Mouse (Mus musculus) adrenal gland, postnatal 25 days (tissue): ENCODE measurements around the gene H2-Ab1. TPM values are rescaled to one million over a fixed set of nuclear protein-coding genes. Genes with fewer than 3 reads are reported as not detected.

Source experiments
- DNase-seq: peaks from one replicate; pipeline ENCODE4 v3.0.0; 2021; ENCODE audit warnings: mixed read lengths
- total RNA-seq: library from RNA; stranded (reverse); gene quantifications from 2 replicates; pipeline ENCODE4 v1.2.3, GENCODE M21; 2021

The H2-Ab1 gene
- total RNA-seq, 1 experiment from 2014 or later = 15.5 TPM

- DNase-seq = peak; percentile 46
Observed at GRCm38 (mm10) chr17:34285848-34286247, 28.4 kb downstream of the H2-Ab1 start.

DNA sequence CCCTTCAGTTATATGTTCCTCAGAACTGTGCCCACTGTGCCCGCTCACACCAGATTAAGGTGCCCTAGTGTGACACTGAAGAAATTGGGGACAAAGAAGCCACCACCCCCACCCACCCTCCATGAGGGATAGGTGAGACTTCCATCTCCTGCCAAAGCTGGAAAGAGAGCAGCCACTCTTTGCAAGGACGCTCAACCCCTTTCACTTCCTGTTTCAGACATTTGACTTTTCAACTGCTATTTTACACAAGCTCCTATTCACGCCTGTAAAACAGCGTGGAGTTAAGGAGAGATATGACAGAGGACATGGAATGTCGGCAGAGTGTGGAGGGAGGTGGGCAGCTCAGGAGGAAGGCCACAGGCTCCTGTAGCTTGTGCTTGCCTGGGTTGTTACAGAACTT is 29.0 kb downstream of the H2-Ab1 start:
- no peak for DNase-seq

- DNase-seq = no peak
Observed at GRCm38 (mm10) chr17:34286999-34287398, 29.5 kb downstream of the H2-Ab1 start.

- DNase-seq = peak; percentile 60
Observed at GRCm38 (mm10) chr17:34287648-34288047, 30.2 kb downstream of the H2-Ab1 start, which contains the start of gene H2-Aa. TSS of gene H2-Aa (minus strand) at chr17:34287823.

DNA sequence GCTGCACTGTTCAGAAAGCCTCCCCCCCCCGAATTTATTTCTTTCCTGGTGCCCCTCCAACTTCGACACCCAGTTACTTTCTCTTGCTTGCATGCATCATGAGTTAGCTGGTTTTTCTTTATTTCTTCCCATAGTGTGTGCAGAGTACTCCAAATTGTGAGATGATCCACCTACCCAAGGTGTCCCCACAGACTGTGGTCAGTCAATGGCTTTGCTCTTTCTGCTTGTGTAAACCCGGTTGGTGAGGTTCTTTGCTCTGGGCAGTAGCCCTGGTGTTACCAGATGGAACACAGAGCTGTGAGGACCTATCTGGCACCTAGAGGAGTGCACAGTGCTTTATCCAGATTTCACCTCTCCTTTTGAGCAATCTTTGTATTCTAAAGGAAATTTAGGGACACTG is 30.6 kb downstream of the H2-Ab1 start:
- DNase-seq = no peak

DNA sequence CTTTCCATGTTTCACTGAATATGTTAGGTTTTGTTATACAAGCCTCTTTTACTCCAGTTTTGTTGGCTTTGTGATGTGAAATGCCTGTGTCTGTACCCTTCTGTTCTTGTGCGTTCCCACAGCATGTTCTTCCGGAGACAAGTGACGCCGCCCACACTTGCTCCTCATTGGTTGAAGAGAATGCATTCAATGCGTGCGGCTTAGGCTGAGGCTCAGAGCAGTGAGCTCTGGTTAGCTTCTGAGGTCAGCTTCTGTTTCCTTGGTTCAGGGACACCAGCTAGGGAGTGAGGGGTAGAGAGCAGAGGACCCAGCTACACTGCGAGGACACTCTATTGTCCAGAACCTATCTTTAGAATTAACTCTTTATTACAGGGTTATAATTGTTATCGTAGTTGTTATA is 34.1 kb downstream of the H2-Ab1 start:
- DNase-seq = peak; percentile 70

DNA sequence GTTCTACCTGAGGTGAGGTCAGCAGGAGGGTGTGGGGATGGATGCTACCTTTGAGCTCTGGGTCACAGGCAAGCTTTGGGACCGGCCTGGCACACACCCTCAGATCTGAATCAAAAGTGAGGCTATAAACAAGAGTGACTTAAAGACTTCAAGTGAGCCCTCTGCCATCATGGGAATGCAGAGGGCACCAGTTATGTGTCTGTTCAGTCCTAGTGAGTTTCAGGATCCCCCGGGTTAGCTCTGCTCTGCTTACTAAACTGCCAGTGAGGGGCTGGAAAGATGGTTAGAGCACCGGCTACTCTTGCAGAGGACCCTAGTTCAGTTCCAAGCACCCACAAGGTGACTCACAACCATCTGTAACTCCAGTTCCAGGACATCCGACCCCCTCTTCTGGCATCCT is 35.1 kb downstream of the H2-Ab1 start:
- no peak for DNase-seq

DNA sequence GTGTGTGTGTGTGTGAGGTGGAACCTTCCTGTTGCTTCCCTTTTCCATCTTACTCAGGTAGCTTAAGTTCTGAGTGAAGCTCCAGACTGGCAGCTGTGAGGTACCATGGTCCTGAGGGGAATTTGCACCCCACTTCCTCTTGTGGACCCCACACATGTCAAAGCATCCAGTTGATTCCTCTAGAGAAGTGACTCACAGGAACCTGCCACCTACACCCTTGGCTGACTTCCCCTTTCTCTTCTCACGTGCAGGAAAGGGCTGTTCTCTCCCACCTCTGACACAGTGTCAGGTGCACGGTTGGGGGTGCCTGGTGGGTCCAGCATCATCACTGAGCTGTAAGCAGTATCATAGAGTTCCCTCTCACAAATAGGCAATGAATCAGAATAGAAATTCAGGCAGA is 36.0 kb downstream of the H2-Ab1 start:
- no peak for DNase-seq

DNA sequence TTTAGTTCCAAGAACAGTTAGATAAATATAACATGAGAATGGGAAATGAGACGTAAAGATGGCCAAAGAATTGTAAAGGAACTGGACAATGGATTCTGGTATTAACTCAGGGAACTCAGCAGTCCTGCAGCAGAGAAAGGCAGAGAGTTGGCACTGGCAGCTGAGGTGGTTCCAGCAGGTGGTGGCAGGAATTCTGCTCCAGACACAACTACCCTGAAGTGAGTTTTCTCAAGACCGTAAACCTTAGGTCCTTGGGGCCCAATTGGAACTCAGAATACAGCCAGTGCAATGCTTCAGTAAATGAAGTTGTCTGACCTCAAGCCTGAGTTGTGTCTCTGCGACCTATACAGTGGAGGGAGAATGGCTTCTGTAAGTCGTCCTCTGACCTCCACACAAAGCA is 36.8 kb downstream of the H2-Ab1 start:
- DNase-seq = no peak

DNA sequence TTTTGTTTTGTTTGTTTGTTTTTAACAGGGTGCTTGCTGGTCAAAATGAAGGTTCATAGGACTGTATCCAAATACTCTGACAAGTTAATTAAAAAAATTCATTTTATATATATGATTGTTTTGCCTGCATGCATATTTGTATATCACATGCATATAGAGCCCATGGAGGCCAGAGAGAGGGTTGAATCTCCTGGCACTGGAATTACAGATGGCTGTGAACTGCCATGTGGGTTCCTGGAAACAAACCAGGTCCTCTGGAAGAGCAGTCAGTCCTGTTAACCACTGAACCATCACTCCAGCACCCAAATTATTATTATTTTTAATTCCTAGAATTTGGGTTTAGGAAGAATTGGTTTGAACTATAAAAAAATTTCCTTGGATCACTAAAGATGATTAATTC is 37.8 kb downstream of the H2-Ab1 start:
- no peak for DNase-seq

DNA sequence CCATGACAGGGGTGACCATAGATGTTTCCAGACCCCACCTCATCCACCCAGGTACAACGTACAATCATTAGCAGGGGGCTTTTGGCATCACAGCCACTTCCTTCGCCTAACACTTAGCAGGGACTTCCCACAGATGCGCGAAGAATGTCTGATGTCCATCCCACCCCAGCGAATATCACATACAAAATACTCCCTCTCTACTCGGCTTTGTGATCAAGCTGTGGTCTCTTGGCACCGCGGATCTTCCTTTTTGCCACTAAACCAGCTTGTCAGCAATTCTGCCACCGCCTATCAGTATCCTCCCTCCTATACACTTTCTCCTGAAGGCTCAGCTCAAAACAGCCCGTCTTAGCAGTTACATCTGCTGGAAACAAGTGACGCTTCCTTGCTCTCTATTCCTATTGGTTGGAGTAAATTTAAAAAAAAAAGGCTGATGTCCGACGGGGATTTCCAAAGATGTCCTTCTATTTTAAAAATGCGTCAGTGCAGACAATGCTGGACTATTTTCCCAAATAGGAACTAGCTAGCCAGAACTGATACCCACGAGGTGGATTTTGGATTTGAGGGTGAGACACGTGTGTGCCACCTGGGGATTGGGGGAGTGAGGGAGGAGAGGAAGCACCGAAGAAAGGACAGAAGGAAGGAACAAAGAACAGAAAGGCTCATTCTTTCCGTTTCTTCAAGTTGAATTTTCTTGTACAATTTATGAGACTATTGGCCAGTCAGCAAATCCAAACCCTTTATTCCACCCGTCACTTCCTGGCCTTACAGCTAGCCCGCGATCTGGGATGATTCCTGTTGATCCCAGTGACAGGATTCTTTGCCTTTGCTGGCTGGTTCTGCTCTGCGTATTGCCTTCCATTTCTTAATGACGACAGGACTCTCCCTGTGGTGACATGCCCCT is 38.7 kb downstream of the H2-Ab1 start:
- DNase-seq = no peak

- DNase-seq = no peak
Observed at GRCm38 (mm10) chr17:34299356-34299755, 41.9 kb downstream of the H2-Ab1 start.

DNA sequence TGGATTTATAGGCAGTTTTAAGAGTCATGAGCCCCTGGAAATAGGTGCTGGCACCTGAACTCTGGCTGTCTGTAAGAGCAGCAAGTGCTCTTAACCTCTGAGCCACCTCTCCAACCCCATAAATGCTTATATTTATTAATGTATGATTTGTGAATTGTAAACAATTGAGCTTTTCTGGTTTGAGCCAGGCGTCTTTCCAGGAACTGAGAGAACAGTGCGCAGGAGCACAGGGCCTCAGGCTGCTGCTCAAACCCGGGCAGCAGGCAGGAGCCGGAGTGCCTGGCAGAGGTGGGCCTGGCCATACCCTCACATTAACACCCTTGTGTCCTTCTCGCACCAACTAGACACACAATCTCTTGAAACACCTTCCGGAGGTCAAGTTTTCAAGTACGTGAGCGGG is 42.6 kb downstream of the H2-Ab1 start:
- DNase-seq = no peak

- DNase-seq = no peak
Observed at GRCm38 (mm10) chr17:34300691-34301566, 43.4 kb downstream of the H2-Ab1 start.

GRCm38 (mm10) chr17:34301670-34302190 is 44.2 kb downstream of the H2-Ab1 start:
- DNase-seq = no peak

- DNase-seq = no peak
Observed at GRCm38 (mm10) chr17:34303789-34304188, 46.3 kb downstream of the H2-Ab1 start.

DNA sequence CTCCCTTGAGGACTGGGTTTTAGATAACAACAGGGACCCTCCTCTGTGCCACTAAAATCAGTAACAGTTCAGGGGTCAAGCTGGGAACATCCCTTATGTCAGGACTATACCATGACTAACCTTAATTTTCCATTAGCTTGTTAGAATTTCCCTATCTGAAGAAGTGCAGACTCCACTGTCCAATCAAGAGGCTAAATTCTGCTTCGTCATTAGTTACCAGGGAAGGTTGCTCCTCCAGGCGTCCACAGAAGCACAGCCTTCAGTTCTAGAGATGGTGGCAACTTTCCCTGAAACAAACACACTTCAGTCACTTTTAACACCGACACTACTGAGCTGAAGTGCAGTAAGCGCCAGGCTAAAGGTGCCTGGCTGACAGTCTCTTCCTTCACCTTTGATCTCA is 47.3 kb downstream of the H2-Ab1 start:
- DNase-seq = peak; percentile 24

- DNase-seq = peak; percentile 72
Observed at GRCm38 (mm10) chr17:34305380-34306030, 48.0 kb downstream of the H2-Ab1 start, which contains the start of gene H2-Eb1. TSS of gene H2-Eb1 (plus strand) at chr17:34305867.

DNA sequence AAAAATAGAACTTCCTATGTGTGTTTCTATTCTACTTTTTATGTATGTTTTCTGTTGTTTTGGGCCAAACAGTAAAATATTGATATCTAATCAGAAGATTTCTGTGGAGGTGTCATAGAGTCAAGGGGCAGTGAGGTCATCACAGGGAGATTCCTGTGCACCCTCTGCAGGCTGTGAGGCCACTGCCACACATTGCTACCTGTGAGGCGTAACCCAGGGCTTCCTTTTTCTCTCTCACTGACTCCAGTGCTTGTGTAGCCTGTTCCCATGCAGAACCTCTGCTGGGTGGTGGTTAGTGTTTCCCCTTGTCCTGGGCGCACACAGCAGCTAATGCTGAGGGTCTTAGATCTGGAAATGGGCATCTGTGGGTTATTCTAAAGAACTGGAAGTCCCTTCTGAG is 48.9 kb downstream of the H2-Ab1 start:
- no peak for DNase-seq

- no peak for DNase-seq
Observed at GRCm38 (mm10) chr17:34307216-34307615, 49.7 kb downstream of the H2-Ab1 start.

- no peak for DNase-seq
Observed at GRCm38 (mm10) chr17:34308161-34308560, 50.7 kb downstream of the H2-Ab1 start.

- no peak for DNase-seq
Observed at GRCm38 (mm10) chr17:34309225-34309624, 51.7 kb downstream of the H2-Ab1 start.
